ENCODE assay signal across 14 mouse cellular contexts in genomic region chr13:3877185-3877584, GRCm38 (mm10). TPM values are rescaled to one million over a fixed set of nuclear protein-coding genes. Genes with fewer than 3 reads are reported as not detected.
DNase-seq lines count a peak whose midpoint lies in the region; ATAC-seq lines count a peak whose summit lies in the region.
"Had no signal": no experiment of that assay in that cellular context is flagged by ENCODE, and none has a peak within 500 bp of the region (broad histone marks: within the 10 kb centered on the region; RNA-seq: fewer than 3 reads in every experiment).

No protein-coding gene starts in this region.

- H3K9me3 ChIP-seq in kidney, embryonic 16.5 days (ENCODE audit: low read length) = no peaks in the 10 kb centered on the region
- H3K9me3 ChIP-seq in embryonic facial prominence, embryonic 13.5 days = no peaks in the 10 kb centered on the region
- H3K9me3 ChIP-seq in liver, embryonic 15.5 days (replicated peaks) = no peaks in the 10 kb centered on the region
- H3K9me3 ChIP-seq: G1E; midbrain, embryonic 12.5 days had no signal

- 59% methylated on average over 6 of the region's 6 CpGs for WGBS in kidney, embryonic 16.5 days
- WGBS in embryonic facial prominence, embryonic 13.5 days = 52% methylated on average over 6 of the region's 6 CpGs
- 64% methylated on average over 6 of the region's 6 CpGs for WGBS in liver, embryonic 15.5 days (ENCODE audit: insufficient replicate concordance)

- H3K9ac ChIP-seq in kidney, embryonic 16.5 days (replicated peaks; ENCODE audit: low read length) = no peak overlapping the region
- no peak overlapping the region for H3K9ac ChIP-seq in embryonic facial prominence, embryonic 13.5 days
- H3K9ac ChIP-seq in liver, embryonic 15.5 days = no peak overlapping the region
- H3K9ac ChIP-seq: midbrain, embryonic 12.5 days had no signal

- 0 out of 2 replicates have a peak, but pooled peaks cover 5% of the 10 kb centered on the region for H3K4me1 ChIP-seq in kidney, embryonic 16.5 days (ENCODE audit: insufficient read depth, low read length)
- no peaks in the 10 kb centered on the region for H3K4me1 ChIP-seq in embryonic facial prominence, embryonic 13.5 days
- H3K4me1 ChIP-seq in liver, embryonic 15.5 days (replicated peaks) = peaks cover 25% of the 10 kb centered on the region
- H3K4me1 ChIP-seq: midbrain, embryonic 12.5 days had no signal

- peak; percentile 15 to 24 for DNase-seq in cerebellum, postnatal 10 days
- no peak for DNase-seq in cerebellum, postnatal 25 days
- no peak for DNase-seq in kidney, adult 11 months
- no peak for DNase-seq in retina, postnatal 1 day
- no peak for DNase-seq in c-Kit-positive CD71-positive TER-119-positive erythroid progenitor cells, embryonic 14.5 days (ENCODE audit: low spot score)

- no peak overlapping the region for H3K4me3 ChIP-seq in kidney, embryonic 16.5 days (ENCODE audit: low read length)
- H3K4me3 ChIP-seq in embryonic facial prominence, embryonic 13.5 days = no peak overlapping the region
- no peak overlapping the region for H3K4me3 ChIP-seq in liver, embryonic 15.5 days (replicated peaks)
- H3K4me3 ChIP-seq: midbrain, embryonic 12.5 days had no signal

- no peak overlapping the region for H3K27ac ChIP-seq in kidney, embryonic 16.5 days (ENCODE audit: low read length)
- peak overlapping the region; percentile 66 for H3K27ac ChIP-seq in embryonic facial prominence, embryonic 13.5 days
- H3K27ac ChIP-seq in liver, embryonic 15.5 days (replicated peaks) = peak overlapping the region; percentile 29; the same call in 1 of the 2 replicates
- H3K27ac ChIP-seq: midbrain, embryonic 12.5 days had no signal

- H3K36me3 ChIP-seq in kidney, embryonic 16.5 days (ENCODE audit: insufficient read depth, low read length) = peaks cover 10% of the 10 kb centered on the region
- peaks cover 20% of the 10 kb centered on the region for H3K36me3 ChIP-seq in embryonic facial prominence, embryonic 13.5 days
- H3K36me3 ChIP-seq in liver, embryonic 15.5 days (replicated peaks) = peaks cover 24% of the 10 kb centered on the region

- no peak overlapping the region for H3K4me2 ChIP-seq in kidney, embryonic 16.5 days (replicated peaks; ENCODE audit: low read depth, low read length)
- H3K4me2 ChIP-seq in embryonic facial prominence, embryonic 13.5 days = no peak overlapping the region
- H3K4me2 ChIP-seq in liver, embryonic 15.5 days = no peak overlapping the region
- H3K4me2 ChIP-seq: midbrain, embryonic 12.5 days had no signal

- peak; percentile 52; the same call in 1 of the 2 replicates for ATAC-seq in kidney, embryonic 16.5 days (ENCODE audit: low FRiP score, low TSS enrichment)
- ATAC-seq in embryonic facial prominence, embryonic 13.5 days (ENCODE audit: insufficient number of reproducible peaks, insufficient read depth, low FRiP score, low TSS enrichment, low read depth) = peak; percentile 82
- 0 out of 2 replicates have a peak, but pooled peaks have one; percentile 33 for ATAC-seq in liver, embryonic 15.5 days (ENCODE audit: insufficient read depth)

- no peaks in the 10 kb centered on the region for H3K27me3 ChIP-seq in kidney, embryonic 16.5 days (ENCODE audit: insufficient read depth, low read length)
- no peaks in the 10 kb centered on the region for H3K27me3 ChIP-seq in embryonic facial prominence, embryonic 13.5 days
- H3K27me3 ChIP-seq in liver, embryonic 15.5 days = no peaks in the 10 kb centered on the region
- H3K27me3 ChIP-seq: midbrain, embryonic 12.5 days had no signal

RNA-seq across cellular contexts. Expression of gene Calm5, which starts 23.2 kb away (rescaled TPM):
- polyA plus RNA-seq in kidney, embryonic 16.5 days (2015; fragmentation: Nextera tagmentation; extraction: Ambion mirVana) = not detected in 2 replicates
- polyA plus RNA-seq in embryonic facial prominence, embryonic 13.5 days (2015; fragmentation: Nextera tagmentation; extraction: Ambion mirVana) = not detected in 2 replicates
- not detected in 2 replicates for polyA plus RNA-seq in liver, embryonic 15.5 days (2015; fragmentation: Nextera tagmentation; extraction: Ambion mirVana)
- polyA plus RNA-seq: frontal cortex, adult 2 months; G1E; heart, embryonic 14.5 days; midbrain, embryonic 12.5 days; small intestine, adult 2 months had no signal

RNA-seq across cellular contexts. Expression of gene Calm4, which starts 39.6 kb away (rescaled TPM):
- not detected in 2 replicates for polyA plus RNA-seq in kidney, embryonic 16.5 days (2015; fragmentation: Nextera tagmentation; extraction: Ambion mirVana)
- polyA plus RNA-seq in embryonic facial prominence, embryonic 13.5 days (2015; fragmentation: Nextera tagmentation; extraction: Ambion mirVana) = 4.1 and 4.7 TPM in 2 replicates
- polyA plus RNA-seq in liver, embryonic 15.5 days (2015; fragmentation: Nextera tagmentation; extraction: Ambion mirVana) = 0.43 TPM in 1 of 2 replicates, not detected in the other
- polyA plus RNA-seq: frontal cortex, adult 2 months; G1E; heart, embryonic 14.5 days; midbrain, embryonic 12.5 days; small intestine, adult 2 months had no signal

RNA-seq across cellular contexts. Expression of gene Net1, which starts 40.8 kb away (rescaled TPM):
- polyA plus RNA-seq in kidney, embryonic 16.5 days (2015; fragmentation: Nextera tagmentation; extraction: Ambion mirVana) = 56.8 and 60.9 TPM in 2 replicates
- polyA plus RNA-seq in embryonic facial prominence, embryonic 13.5 days (2015; fragmentation: Nextera tagmentation; extraction: Ambion mirVana) = 137 and 173 TPM in 2 replicates
- 51.4 and 58.3 TPM in 2 replicates for polyA plus RNA-seq in liver, embryonic 15.5 days (2015; fragmentation: Nextera tagmentation; extraction: Ambion mirVana)

RNA-seq across cellular contexts. Expression of gene Tubal3, which starts 40.9 kb away (rescaled TPM):
- polyA plus RNA-seq in kidney, embryonic 16.5 days (2015; fragmentation: Nextera tagmentation; extraction: Ambion mirVana) = not detected in 2 replicates
- 0.14 TPM in 1 of 2 replicates, not detected in the other for polyA plus RNA-seq in embryonic facial prominence, embryonic 13.5 days (2015; fragmentation: Nextera tagmentation; extraction: Ambion mirVana)
- 0.06 TPM in 1 of 2 replicates, not detected in the other for polyA plus RNA-seq in liver, embryonic 15.5 days (2015; fragmentation: Nextera tagmentation; extraction: Ambion mirVana)
- polyA plus RNA-seq: frontal cortex, adult 2 months; G1E; heart, embryonic 14.5 days; midbrain, embryonic 12.5 days; thymus, postnatal 0 days had no signal

Comparison
In these comparisons a context has a peak if more than half of its experiments do, and no peak if none do; other contexts are left out.
1. DNase-seq: peak in cerebellum, postnatal 10 days (2 of 2); none in cerebellum, postnatal 25 days (0 of 2), kidney, adult 11 months (single experiment), retina, postnatal 1 day (single experiment) and c-Kit-positive CD71-positive TER-119-positive erythroid progenitor cells, embryonic 14.5 days (single experiment).
2. Peak in every context shown above with its lines, with median percentiles within 50 percentile points of each other: ATAC-seq.